Mouse (Mus musculus) left cerebral cortex, postnatal 14 days (tissue): Measurements from ENCODE around the gene Gm43951. TPM values are rescaled to one million over a fixed set of nuclear protein-coding genes. Genes with fewer than 3 reads are reported as not detected.
A peak's percentile ranks its signal among the peaks of the same experiment; 100 is the strongest.

Experiments
- DNase-seq, 2 experiments: peaks; one replicate each; pipeline ENCODE4 v3.0.0; 2021 to 2022; ENCODE audit warnings: low spot score in 2 of 2, mixed read lengths in 1 of 2
- intact Hi-C: fragments of 180-260 bp; cut with DNase I; formaldehyde crosslinking; loops from one replicate; pipeline ENCODE4 v1.15.1; 2025
- long read RNA-seq, 2 experiments: library from polyadenylated mRNA; stranded (forward); transcript quantifications; one replicate each; pipeline ENCODE4 v2.0.0; 2021
- total RNA-seq, 2 experiments: library from RNA; stranded (reverse); gene quantifications; 2 replicates each; pipeline ENCODE4 v1.2.3; 2021

Gene Gm43951
- total RNA-seq = 10 to 100 TPM; 11.8 to 13.3 TPM
- long read RNA-seq, experiment 1 = 0 reads
- long read RNA-seq, experiment 2 = 0 reads

- intact Hi-C loops = no loop called here
- DNase-seq = peak; percentile 34 to 59
Measured at GRCm38 (mm10) chr11:72206341-72207203, at the start of gene Gm43951. Gm43951 (minus strand) TSS chr11:72206840.

- intact Hi-C loops = no loop called here
- no peak for DNase-seq
Measured at GRCm38 (mm10) chr11:72256441-72256840, 49.8 kb upstream of the Gm43951 start.

- intact Hi-C loops = no loop called here
- DNase-seq = no peak
Measured at GRCm38 (mm10) chr11:72255629-72256028, 49.0 kb upstream of the Gm43951 start.

GRCm38 (mm10) chr11:72245196-72245753, 38.6 kb upstream of the Gm43951 start:
- intact Hi-C loops = no loop called here
- peak in 1 of 2 experiments; percentile 35 for DNase-seq

DNA sequence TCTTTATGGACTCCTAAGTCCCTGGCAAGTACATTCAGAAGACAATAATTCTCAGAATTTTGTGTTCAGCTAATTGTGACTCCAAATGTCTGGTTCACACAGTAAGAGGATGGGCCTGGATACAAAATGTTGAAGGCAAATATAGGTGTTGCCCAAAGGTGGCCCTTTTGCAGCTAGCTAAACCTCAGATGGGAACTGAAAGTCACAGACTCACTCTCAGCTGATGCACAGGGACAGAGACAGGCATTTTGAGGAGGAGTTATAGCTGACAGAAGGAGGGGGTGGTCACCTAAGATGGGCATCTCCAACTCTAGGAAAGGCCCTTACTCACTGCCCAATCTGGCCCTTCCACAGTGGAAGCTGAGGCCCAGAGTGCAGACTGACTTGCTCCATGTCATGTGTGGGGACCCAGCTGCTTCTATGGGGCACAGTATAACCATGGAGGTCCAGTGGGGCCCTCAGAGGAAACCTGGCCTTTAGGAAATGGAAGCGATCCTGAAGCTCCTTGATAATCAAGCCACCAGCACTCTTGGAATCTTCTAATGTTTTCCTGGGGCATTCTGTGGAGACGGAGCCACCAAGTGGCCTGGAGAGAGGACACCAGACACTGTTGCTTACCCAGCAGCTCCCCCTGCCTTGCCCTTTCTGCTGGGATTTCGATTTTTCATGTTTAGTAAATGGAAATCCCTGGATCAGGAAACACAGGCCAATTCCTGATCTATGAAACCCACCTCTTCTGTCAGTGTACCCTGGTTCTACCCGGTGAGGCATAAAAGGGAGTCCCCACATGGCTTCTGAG, 33.6 kb upstream of the Gm43951 start:
- intact Hi-C loops = no loop called here

GRCm38 (mm10) chr11:72234013-72234412, 27.4 kb upstream of the Gm43951 start:
- intact Hi-C loops = no loop called here

More for the DNA sequence above, 33.6 kb upstream of the Gm43951 start:
- no peak for DNase-seq

GRCm38 (mm10) chr11:72232991-72233390, 26.4 kb upstream of the Gm43951 start:
- no peak for DNase-seq
- intact Hi-C loops = no loop called here

More at GRCm38 (mm10) chr11:72234013-72234412, 27.4 kb upstream of the Gm43951 start:
- DNase-seq = peak; percentile 39 to 40

- intact Hi-C loops = no loop called here
- no peak for DNase-seq
Measured at GRCm38 (mm10) chr11:72232068-72232467, 25.4 kb upstream of the Gm43951 start.

DNA sequence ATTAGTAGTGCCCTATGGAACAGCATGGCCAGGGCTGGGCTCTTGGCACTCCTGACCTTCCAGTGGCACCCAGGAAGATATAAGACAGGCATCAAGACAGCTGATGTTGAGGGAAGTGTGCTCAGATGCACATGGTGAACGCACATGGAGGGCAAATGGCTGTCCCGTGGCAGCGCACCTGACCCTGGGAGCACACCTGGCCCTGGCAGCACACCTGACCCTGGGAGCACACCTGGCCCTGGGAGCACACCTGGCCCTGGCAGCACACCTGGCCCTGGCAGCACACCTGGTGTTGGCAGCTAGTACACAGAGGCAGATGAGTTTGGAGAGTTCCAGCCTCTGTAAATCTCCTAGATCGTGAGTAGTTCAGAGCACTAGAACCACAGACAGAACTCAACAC, 21.9 kb upstream of the Gm43951 start:
- intact Hi-C loops = loop anchor here (5.0 kb wide), 2 partner anchors 39 to 94 kb away; partner anchors contain the start of gene Slc13a5
- no peak for DNase-seq

GRCm38 (mm10) chr11:72226901-72227300, 20.3 kb upstream of the Gm43951 start:
- intact Hi-C loops = loop anchor here (5.0 kb wide), 2 partner anchors 40 to 95 kb away; partner anchors contain the start of gene Slc13a5
- DNase-seq = no peak

- peak in 1 of 2 experiments; percentile 45 for DNase-seq
- intact Hi-C loops = loop anchor here (5.0 kb wide), 2 partner anchors 41 to 96 kb away; partner anchors contain the start of gene Slc13a5
Measured at GRCm38 (mm10) chr11:72226020-72226791, 19.6 kb upstream of the Gm43951 start.

DNA sequence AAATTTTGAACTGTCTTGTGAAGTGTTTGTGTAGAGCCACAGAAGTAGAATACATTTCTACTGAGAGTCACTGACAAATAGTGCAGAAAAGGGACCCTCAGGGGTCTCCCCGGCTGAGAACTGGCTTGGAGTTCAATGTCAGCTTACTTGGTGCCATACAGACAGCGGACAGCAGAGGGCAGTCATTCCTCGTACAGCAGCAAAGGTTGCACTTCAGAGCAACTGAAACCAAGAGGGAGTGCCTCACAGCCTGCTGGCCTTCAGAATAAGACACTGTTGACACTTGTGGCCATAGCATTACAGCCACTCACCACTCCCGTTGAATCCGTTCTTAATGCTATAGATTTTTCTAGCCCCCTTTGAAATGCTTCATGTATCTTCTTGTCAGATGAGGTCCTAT, 18.2 kb upstream of the Gm43951 start:
- peak; percentile 78 to 89 for DNase-seq
- intact Hi-C loops = loop anchor here (2.0 to 5.0 kb wide), 5 partner anchors 42 to 337 kb away; partner anchors contain the start of gene Slc13a5

DNA sequence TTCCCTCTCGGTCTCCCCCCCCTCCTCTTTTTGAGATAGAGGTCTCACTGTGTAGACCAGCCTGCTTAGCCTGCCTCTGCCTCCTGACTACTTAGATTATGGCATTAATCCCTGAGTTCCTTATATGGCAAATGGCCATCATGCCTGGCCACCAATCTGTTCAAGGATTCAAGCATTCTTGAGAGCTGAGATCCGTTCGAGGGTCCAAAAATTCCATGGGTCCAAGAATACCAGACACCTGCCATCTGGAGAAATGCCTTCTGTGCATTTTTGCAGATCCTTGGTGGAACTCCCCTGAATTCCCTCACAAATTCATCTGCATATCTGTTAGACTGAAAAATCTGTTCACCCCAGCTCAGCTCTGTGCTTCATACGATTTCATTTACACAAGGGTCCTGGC, 16.8 kb upstream of the Gm43951 start:
- DNase-seq = no peak
- intact Hi-C loops = loop anchor here (5.0 kb wide), 1 partner anchor 339 kb away; no protein-coding TSS in a partner anchor

DNA sequence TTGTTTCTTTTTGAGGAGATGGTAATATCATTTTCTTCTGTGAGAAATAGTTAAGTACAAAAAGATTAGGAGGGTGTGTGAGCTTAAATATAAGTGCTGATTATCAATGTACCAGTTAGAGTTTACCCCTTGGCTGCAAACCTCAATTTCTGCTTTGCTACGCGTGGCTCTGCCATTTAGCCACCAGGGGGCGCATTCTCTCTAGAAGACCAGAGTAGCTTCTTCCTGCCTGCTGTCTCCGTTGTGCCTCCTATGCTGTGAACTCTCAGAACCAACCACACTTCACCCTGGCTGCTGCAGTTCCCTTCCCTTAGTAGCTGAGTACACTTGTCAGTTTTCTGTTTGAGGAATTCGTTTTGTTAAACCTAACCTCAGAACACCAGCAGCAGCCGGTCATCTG, 14.6 kb upstream of the Gm43951 start:
- intact Hi-C loops = loop anchor here (5.0 kb wide), 1 partner anchor 341 kb away; no protein-coding TSS in a partner anchor
- DNase-seq = peak; percentile 76 to 81

GRCm38 (mm10) chr11:72217116-72217515, 10.5 kb upstream of the Gm43951 start:
- intact Hi-C loops = no loop called here
- DNase-seq = no peak

GRCm38 (mm10) chr11:72215410-72215797, 8.8 kb upstream of the Gm43951 start, which contains the start of gene Med31:
Med31 (minus strand) TSS chr11:72215592.
- peak; percentile 69 to 71 for DNase-seq
- intact Hi-C loops = no loop called here

- intact Hi-C loops = no loop called here
- DNase-seq = peak; percentile 94 to 96
Measured at GRCm38 (mm10) chr11:72214591-72215409, 8.2 kb upstream of the Gm43951 start.
